Mouse (Mus musculus) liver, adult 2 months (tissue): ENCODE measurements around the gene C1qbp. TPM values are rescaled to one million over a fixed set of nuclear protein-coding genes. Genes with fewer than 3 reads are reported as not detected.

Experiments
- DNase-seq: peaks from one replicate; pipeline ENCODE4 v3.0.0-alpha.2; 2011; ENCODE audit warnings: low read depth, low spot score; ENCODE audit errors: extremely low read depth
- H3K27ac ChIP-seq: fragments of 200-500 bp; replicated peaks from 2 replicates; pipeline ENCODE4 v1.5.1; 2012; ENCODE audit warnings: low read depth, mild to moderate bottlenecking, control low read depth, inconsistent platforms, low read length; ENCODE audit not compliant: insufficient read depth
- H3K27me3 ChIP-seq: fragments of 200-500 bp; 2 replicates; pipeline ENCODE4 v1.6.1; 2012; ENCODE audit warnings: mild to moderate bottlenecking, moderate library complexity, low read length, inconsistent platforms; ENCODE audit not compliant: control insufficient read depth, insufficient read depth
- H3K36me3 ChIP-seq: fragments of 200-500 bp; 2 replicates; pipeline ENCODE4 v1.6.1; 2012; ENCODE audit warnings: low read length, inconsistent platforms; ENCODE audit not compliant: control insufficient read depth, insufficient read depth
- H3K4me1 ChIP-seq: fragments of 200-500 bp; 2 replicates; pipeline ENCODE4 v1.6.1; 2011; ENCODE audit warnings: low read length; ENCODE audit not compliant: control insufficient read depth, insufficient read depth
- H3K4me3 ChIP-seq: fragments of 200-500 bp; 2 replicates; pipeline ENCODE4 v1.5.1; 2011; ENCODE audit warnings: low read depth, mild to moderate bottlenecking, control low read depth, low read length, moderate library complexity; ENCODE audit not compliant: insufficient read depth
- H3K79me2 ChIP-seq: fragments of 200-500 bp; 2 replicates; pipeline ENCODE4 v1.6.1; 2012; ENCODE audit warnings: inconsistent platforms, mild to moderate bottlenecking, low read length, moderate library complexity; ENCODE audit not compliant: control insufficient read depth, insufficient read depth
- H3K9ac ChIP-seq: fragments of 200-500 bp; 2 replicates; pipeline ENCODE4 v1.6.1; 2012; ENCODE audit warnings: low read depth, mild to moderate bottlenecking, control low read depth, inconsistent platforms, low read length
- CTCF ChIP-seq: fragments of 200-500 bp; IDR thresholded peaks from 2 replicates; pipeline ENCODE4 v1.5.1; 2011; ENCODE audit warnings: low read depth, low read length, control low read depth
- POLR2A ChIP-seq: fragments of 200-500 bp; IDR thresholded peaks from 2 replicates; pipeline ENCODE4 v1.6.1; 2011; ENCODE audit warnings: low read length, control low read depth; ENCODE audit not compliant: insufficient read depth; ENCODE audit errors: extremely low read depth
- WGBS: fragments of 180-500 bp; shearing (Covaris S2); methylation state at CpG from one replicate; pipeline ENCODE4 v1.1.7; 2018; 5-methylcytosine and 5-hydroxymethylcytosine counted together
- polyA plus RNA-seq: library from polyadenylated mRNA; depleted of rRNA; stranded (reverse); fragments of >200 nt; gene quantifications from 2 replicates; pipeline ENCODE4 v1.2.3, GENCODE M21; 2012
- total RNA-seq: library from RNA; depleted of rRNA; stranded (reverse); fragments of >200 nt; gene quantifications from 2 replicates; pipeline ENCODE4 v1.2.3, GENCODE M21; 2014

C1qbp gene
- total and polyA plus RNA-seq, 2 experiments = 39.0 to 152 TPM

- Histone ChIP-seq H3K4me3 (no peak overlapping the region), H3K27ac (peak overlapping the region; percentile 64), H3K27me3 (no peaks in the 10 kb centered on the region), H3K79me2 (peaks cover 7% of the 10 kb centered on the region; the same call in 1 of the 2 replicates), H3K36me3 (peaks cover 23% of the 10 kb centered on the region), H3K9ac (no peak overlapping the region), H3K4me1 (peaks cover 22% of the 10 kb centered on the region)
- TF ChIP-seq CTCF (no peak), POLR2A (no peak)
- peak; percentile 53 for DNase-seq
- WGBS = 28% methylated on average over 5 of the region's 5 CpGs
Measured at GRCm38 (mm10) chr11:71005046-71005445, 22.2 kb upstream of the C1qbp start.

DNA sequence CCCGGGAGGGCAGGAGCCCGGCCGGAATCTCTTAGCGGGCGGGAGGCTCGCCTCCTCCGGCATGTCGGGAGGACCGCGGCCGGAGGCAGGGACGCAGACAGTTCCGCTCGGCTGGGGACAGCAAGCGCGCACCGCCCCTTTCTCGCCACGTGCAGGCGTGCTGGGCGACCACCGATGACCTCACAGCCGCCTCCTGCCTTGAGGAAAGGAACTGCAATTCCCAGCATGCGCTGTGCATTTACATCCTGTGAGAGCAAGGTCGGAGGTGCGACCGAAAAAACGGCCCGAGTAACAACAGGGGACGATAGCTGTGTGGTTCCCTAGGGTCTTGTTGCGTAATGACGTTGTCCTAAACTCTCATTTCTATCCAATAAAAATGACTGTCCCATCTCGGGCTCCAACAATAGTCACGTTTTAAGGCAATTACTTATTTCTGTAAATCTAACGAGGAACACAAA lies 21.5 kb upstream of the C1qbp start, which contains the start of gene Dhx33:
Gene Dhx33, minus strand, starts transcription at position 122 of the 458 bp plus-strand sequence.
- Histone ChIP-seq H3K27ac (peak within 1 kb of the TSS; percentile 64), H3K79me2 (peaks cover 7% of the 10 kb centered on the region; the same call in 1 of the 2 replicates), H3K27me3 (no peaks in the 10 kb centered on the region), H3K9ac (peak within 1 kb of the TSS; percentile 75), H3K36me3 (peaks cover 21% of the 10 kb centered on the region), H3K4me1 (peaks cover 19% of the 10 kb centered on the region), H3K4me3 (peak within 1 kb of the TSS; percentile 75)
- TF ChIP-seq POLR2A (0 out of 2 replicates have a peak, but pooled peaks have one; percentile 43), CTCF (0 out of 2 replicates have a peak, but pooled peaks have one; percentile 7)
- DNase-seq = peak; percentile 98
- under 1% methylated on average over 35 of the region's 35 CpGs for WGBS

DNA sequence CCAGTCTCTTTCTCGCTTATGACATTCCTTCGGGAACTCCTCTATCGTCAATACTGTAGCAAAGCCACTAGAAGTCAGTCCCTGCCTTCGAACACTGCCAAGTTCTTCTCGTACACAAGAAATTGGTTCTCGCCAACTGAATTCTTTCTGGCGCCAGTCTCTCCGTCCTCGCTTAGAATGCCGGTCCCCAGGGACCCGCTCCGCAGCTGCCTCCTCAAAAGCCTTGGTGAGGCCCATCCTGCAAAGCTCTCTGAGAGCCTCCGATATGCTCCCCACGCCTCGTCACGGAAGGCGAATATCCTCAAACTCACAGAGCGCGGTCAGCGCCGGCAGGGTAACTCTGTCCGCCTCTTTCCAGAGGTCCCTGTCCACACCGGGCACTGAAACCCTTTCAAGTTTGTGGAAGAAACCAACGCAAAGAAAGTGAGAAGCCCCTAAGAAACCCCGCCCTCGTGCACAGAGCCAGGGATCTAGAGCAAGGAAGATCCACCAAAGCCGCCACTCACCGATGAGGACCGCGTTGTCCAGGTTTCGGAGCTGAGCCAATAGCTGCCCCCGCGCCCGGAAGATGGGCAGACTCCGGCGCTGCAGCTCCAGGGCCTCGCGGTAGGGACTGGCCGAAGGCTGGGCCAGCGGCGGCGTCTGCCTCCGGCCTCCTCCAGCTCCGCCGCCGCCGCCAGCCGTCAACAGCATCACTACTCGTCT lies 20.9 kb upstream of the C1qbp start:
- Histone ChIP-seq H3K27ac (peak overlapping the region; percentile 57), H3K9ac (peak overlapping the region; percentile 75), H3K27me3 (no peaks in the 10 kb centered on the region), H3K4me1 (peaks cover 16% of the 10 kb centered on the region), H3K79me2 (peaks cover 7% of the 10 kb centered on the region; the same call in 1 of the 2 replicates), H3K36me3 (peaks cover 21% of the 10 kb centered on the region), H3K4me3 (peak overlapping the region; percentile 75)
- no peak for TF ChIP-seq POLR2A
- TF ChIP-seq CTCF = no peak
- peak; percentile 53 for DNase-seq
- whole genome bisulfite sequencing = under 1% methylated on average over 49 of the region's 49 CpGs

DNA sequence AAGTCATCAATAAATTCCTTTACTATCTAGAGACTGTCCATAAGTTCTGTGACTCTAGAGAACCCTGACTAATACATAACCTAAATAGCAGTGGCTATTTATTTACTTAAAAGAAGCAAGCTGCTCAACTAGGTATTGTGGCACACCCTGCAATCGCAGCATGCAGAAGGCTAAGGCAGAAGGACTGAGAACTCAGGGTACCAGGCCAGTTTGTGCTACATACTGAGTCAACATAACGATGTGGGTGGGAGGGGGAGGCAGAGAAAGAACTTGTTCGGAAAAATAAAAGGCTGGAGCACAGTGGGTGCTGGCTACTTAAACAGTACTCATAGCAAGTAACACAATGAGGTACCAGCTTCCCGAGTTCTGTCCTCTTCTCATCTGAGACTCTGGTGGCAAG lies 18.3 kb upstream of the C1qbp start:
- H3K36me3 ChIP-seq = peaks cover 30% of the 10 kb centered on the region
- peaks cover 7% of the 10 kb centered on the region; the same call in 1 of the 2 replicates for H3K79me2 ChIP-seq
- WGBS = 85% methylated on average over 4 of the region's 4 CpGs
- H3K4me3 ChIP-seq = no peak overlapping the region
- peaks cover 9% of the 10 kb centered on the region for H3K4me1 ChIP-seq
- no peak overlapping the region for H3K27ac ChIP-seq
- no peak for TF ChIP-seq POLR2A
- no peak overlapping the region; the same call in 1 of the 2 replicates for H3K9ac ChIP-seq
- DNase-seq = no peak
- H3K27me3 ChIP-seq = no peaks in the 10 kb centered on the region

- H3K36me3 ChIP-seq = peaks cover 29% of the 10 kb centered on the region
- peak overlapping the region; percentile 22 for H3K9ac ChIP-seq
Measured at GRCm38 (mm10) chr11:70982030-70982429, 796 bp downstream of the C1qbp start.

More at GRCm38 (mm10) chr11:70982030-70982429, 796 bp downstream of the C1qbp start:
- TF ChIP-seq CTCF (no peak), POLR2A (no peak)
- DNase-seq = peak; percentile 60
- WGBS = 2% methylated on average over 12 of the region's 12 CpGs
- H3K79me2 ChIP-seq = peaks cover 6% of the 10 kb centered on the region; the same call in 1 of the 2 replicates
- H3K4me3 ChIP-seq = peak overlapping the region; percentile 97
- no peak overlapping the region for H3K27ac ChIP-seq
- no peaks in the 10 kb centered on the region for H3K27me3 ChIP-seq
- H3K4me1 ChIP-seq = peaks cover 8% of the 10 kb centered on the region; the same call in 1 of the 2 replicates
